Mouse (Mus musculus): ENCODE results near the gene Tbx21.

Tbx21 gene

DNA sequence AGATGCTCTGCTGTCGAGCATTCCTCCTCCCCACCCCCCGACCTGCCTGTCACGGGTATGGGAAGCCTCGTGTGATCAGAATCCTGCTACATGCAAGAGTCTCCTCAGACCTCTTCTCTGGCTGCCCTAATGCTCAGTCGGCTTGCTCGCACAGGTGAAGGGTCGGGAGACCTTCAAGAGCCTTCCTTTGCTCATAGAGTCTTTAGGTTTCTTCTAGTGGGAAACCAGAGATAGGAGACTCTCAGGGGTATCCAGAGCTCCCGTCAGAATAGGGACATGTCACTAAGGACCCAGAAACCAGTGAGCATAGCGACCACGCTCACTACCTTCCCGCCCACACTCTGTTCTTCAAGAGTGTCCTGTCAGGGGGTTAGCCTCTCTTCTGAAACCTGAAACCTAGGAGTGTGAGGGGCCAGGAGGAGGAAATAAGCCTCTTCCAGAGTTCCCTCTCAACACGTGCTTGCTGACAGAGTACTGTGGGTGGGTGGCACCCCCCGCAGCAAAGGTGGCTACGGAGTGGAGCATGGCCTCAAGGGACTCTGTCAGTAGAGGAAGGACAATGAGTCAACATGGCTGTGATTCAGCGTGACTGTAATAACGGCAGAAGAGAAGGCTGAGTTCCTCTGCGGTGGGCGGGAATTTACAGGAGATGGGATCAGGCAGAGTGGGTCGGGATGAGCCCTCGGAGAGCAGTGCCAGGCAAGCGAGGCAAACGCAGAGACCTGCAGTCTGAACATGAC is 31.6 kb downstream of the Tbx21 start:
- no peak for DNase-seq (ENCODE audit: low read depth, low spot score)

GRCm38 (mm10) chr11:97082977-97083376 is 32.2 kb downstream of the Tbx21 start:
- DNase-seq (ENCODE audit: low read depth, low spot score), result peak; percentile 78

- no peak for DNase-seq (ENCODE audit: low read depth, low spot score)
Measured at GRCm38 (mm10) chr11:97080291-97080690, 34.8 kb downstream of the Tbx21 start.

DNA sequence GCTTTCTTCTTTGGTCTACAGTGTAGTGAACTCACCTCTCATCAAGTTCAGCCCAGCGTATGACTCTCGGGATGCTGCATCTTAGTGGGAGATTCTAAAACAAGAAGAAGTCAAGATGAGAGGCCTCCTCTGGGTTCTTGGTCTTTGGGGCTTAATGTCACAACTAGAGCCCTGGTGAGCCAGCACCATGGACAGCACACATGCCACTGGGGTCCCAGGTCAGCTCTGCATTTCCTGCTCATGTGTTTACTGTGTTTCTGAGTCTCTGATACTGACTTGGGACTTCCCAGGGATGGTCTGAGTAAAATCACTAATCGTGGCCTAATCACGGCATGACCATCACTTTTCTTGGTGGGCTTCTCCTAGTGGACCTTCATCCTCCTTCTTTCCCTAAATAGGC is 36.4 kb downstream of the Tbx21 start:
- DNase-seq (ENCODE audit: low read depth, low spot score), result no peak

DNA sequence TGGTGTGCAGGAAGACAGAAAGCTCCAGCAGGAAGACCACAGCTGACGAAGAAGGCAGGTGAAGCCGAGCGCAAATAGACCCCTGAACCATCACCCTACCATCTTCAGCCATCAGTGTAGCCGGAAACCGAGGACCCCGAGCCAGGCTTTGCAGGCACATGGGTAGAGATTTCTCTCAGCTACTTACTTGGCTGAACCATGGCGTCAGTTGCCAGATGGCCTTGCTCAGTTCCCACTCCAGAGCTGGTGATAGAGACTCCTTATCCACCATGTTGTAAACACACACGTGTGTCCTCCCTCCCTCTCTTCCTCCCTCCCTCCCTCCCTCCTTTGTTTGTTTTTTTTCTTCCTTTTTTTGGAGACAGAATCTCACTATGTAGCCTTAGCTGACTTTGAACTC is 40.9 kb downstream of the Tbx21 start:
- no peak for DNase-seq (ENCODE audit: low read depth, low spot score)

DNA sequence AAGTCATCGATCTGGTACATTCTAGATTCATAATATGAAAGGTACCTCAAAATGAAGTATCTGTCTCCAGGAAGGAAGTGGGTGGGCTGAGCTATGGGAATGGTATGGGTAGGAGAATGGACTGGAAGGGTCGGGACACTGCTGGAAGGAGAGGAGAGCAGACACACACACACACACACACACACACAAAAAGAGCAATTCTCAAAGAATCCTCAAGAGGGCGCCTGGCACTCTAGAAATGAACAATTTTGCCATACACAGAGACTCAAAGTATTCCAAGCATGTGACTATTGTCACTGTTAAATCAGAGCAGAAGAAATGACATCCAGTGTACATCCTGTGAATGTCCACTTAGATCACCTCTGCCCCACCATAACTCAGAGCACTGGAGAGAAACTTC is 42.6 kb downstream of the Tbx21 start:
- peak; percentile 60 for DNase-seq (ENCODE audit: low read depth, low spot score)

DNA sequence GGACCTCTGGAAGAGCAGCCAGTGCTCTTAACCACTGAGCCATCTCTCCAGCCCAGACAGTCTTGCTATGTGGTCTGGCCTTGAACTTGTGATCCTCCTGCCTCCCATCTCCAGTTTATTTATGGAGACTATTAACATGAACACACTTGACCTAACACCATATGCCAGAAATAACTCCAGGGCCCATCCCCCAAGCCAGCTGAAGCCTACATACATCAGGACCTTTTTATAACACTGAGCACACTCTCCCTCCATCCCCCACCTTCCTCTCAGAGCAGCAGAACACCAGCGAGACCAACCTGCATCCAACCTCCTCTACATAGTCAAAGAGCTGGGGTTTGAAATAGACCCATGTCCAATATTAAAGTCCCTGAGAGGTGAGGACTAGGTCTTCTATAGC is 44.0 kb downstream of the Tbx21 start:
- no peak for DNase-seq (ENCODE audit: low read depth, low spot score)

DNA sequence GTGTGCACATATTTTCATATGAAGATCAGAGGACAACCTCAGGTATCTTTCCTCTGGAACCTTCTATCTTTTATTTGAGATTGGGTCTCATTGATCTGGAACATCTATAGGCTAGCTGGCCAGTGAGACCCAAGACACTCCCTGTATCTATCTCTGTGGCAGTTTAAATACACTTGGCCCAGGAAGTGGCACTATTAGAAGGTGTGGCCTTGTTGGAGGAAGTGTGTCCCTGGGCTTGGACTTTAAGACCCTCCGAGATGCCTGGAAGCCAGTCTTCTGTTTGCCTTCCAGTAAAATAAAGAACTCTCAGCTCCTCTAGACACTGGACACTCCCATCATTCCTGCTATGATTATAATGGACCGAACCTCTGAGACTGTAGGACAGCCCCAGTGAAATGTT is 45.4 kb downstream of the Tbx21 start:
- no peak for DNase-seq (ENCODE audit: low read depth, low spot score)

DNA sequence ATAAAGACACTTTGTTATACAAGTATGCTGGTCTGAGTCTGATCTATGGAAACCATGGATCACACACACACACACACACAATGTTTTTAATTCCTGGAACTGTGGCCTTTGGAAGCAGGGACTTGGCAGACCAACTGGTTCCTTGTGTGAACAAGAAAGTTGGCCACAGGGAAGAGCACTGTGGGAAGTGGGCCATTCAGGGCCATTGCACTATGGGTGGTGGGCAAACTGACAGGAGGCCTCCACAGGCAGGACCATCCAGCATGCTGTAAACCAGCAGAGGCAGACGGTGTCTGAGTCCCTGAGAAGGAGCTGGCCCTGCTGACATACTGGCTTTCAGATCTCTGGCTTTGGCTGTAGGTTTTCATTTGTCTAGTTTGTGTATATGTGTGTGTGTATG is 45.8 kb downstream of the Tbx21 start:
- no peak for DNase-seq (ENCODE audit: low read depth, low spot score)

DNA sequence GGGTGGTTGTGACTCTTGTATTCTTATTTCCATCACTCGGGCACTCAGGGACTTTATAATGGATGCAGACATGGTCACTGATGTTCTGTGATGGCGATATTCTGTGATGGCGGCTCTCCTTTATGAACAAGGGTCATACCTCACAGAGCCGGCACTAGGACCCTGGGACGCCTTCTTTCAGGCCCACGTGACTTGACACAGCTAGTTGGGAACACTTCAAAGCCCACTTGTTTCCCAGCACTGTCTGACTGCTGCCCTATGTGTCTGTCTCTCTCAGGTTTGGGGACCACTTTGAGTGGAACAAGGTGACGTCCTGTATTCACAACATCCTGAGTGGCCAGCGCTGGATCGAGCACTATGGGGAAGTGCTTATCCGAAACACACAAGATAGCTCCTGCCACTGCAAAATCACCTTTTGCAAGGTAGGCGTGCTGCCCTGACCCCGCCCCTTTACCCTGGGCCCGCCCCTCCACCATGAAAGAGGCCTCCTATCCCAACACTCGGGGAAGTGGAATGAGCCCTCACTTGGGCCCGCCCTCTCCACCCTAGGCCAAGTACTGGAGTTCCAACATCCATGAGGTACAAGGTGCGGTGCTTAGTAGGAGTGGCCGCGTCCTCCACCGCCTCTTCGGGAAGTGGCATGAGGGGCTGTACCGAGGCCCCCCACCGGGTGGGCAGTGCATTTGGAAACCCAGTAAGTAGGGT is 48.3 kb downstream of the Tbx21 start:
- DNase-seq (ENCODE audit: low read depth, low spot score), result no peak

GRCm38 (mm10) chr11:97065538-97066295 is 49.4 kb downstream of the Tbx21 start:
- DNase-seq (ENCODE audit: low read depth, low spot score), result no peak

DNA sequence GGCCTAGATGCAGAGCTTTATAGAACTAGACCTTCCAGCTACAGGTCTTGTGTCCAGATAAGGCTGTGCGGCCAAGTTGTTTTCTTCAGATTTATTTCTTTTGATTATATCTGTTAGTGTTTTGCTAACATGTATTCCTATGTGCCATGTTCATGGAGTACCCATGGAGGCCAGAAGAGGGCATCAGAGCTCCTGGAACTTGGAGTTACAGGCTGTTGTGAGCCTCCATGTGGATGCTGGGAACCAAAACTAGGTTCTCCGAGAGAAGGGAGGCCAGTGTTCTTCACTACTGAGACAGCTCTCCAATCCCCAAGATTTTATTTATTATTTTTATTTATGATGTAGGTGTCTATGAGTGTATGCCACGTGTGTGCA is 51.2 kb downstream of the Tbx21 start:
- no peak for DNase-seq (ENCODE audit: low read depth, low spot score)

GRCm38 (mm10) chr11:97063274-97063920 is 51.7 kb downstream of the Tbx21 start:
- DNase-seq (ENCODE audit: low read depth, low spot score), result no peak

- peak; percentile 41 for DNase-seq (ENCODE audit: low read depth, low spot score)
Measured at GRCm38 (mm10) chr11:97052219-97052646, 62.9 kb downstream of the Tbx21 start.

- peak; percentile 32 for DNase-seq (ENCODE audit: low read depth, low spot score)
Measured at GRCm38 (mm10) chr11:97050944-97051586, 64.1 kb downstream of the Tbx21 start.

DNA sequence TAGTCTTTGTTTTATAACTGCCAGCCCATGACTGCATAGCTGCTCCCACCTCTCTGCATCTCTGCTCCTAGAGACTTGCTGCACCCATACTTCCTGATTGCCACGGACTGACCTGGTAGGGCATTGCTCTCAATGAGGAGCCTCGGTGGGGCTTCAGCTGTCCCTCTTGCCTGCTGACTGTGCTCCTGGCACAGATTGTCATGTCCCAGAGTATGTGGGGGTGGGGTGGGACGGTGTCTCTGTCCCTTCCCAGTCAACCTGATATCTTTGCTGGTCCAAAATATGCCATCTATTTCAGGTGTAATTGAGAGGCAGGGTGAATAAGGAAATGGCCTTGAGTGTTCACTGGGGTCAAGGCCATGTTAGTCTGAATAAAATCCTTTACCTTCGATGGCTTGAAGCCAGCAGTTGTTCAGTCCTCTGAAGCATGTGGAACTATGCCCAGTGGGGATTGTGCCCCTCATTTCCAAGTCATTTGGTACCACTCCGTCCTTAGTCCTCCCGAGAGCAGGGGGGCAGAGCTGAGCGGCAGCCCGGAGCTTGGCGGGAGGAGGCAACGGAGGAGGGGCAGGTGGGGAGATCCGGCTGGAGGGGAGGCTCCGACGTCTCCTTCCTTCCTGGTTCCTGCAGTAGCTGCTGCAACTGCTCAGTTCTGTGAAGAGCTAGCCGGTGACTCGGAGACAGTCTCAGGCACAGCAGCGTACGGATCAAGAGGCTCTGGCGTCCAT is 64.8 kb downstream of the Tbx21 start, which contains the start of gene Osbpl7:
Osbpl7 (plus strand) TSS at position 413 of the 728 bp plus-strand sequence.
- peak; percentile 75 for DNase-seq (ENCODE audit: low read depth, low spot score)

DNA sequence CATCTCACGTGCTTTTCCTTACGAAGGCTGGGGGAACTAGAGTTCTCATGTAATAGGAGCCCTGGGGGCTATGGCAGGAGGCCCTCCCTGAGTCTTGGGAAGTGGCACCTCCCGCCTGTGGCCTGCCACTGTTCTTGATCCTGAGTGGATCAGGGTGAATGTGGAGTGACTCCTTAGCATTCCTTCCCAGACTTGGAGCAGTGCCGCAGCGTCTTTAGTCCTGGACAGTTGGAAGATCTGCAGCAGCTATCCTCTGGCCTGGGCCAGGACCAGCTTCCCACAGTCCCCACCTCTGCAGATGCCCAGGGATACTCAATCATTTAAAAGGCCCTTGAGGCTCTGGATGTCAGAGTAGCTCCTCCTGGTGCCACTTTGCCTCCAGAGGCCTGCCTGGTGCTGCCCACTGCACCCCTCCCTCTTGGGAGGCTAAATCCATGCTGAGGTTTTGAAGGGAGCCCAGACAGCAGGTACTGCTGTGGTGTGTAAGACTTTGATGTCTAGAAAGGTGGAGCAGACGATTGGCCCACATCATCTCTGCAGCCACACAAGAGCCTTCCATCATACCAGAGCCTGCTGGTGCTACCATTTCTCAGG is 65.5 kb downstream of the Tbx21 start:
- no peak for DNase-seq (ENCODE audit: low read depth, low spot score)

DNA sequence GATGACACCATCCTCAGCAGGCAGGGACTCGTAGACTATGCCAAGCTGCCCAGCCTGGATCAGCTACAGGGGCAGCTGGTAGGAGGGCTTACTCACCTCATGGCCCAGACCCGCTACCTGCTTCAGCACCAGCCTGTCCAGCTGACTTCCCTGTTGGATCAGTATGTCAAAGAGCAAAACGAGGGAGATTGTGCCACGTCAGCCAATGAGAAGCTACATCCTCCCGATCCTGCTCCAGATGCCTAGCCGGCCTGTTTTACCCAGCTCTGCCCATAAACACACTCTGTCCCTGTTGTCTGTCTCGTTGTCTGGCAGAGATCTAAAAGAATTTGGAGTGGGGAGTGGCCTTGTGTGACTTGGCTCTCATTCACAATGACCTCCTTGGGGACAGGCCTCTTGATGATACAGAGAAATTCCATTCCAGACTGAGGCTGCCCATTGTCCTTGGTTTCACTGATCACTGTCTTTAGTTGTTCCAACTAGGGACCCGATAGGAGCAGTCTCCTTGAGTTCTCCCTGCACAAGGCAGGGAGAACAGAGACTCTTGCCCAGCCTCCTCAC is 67.0 kb downstream of the Tbx21 start:
- no peak for DNase-seq (ENCODE audit: low read depth, low spot score)
